Mouse (Mus musculus) forebrain, postnatal 0 days (tissue): ENCODE measurements at regions not wholly inside any gene's neighbourhood (a gene's known extent, or its start where the extent isn't known, plus 50 kb on each side); places are given as distances from the start of the nearest gene placed in this dataset.
A peak's percentile ranks its signal among the peaks of the same experiment; 100 is the strongest.

ENCODE experiments used
- ATAC-seq: fragments of 200-750 bp; cut with Nextera tagmentation; 2 replicates; pipeline ENCODE4 v1.8.0; 2017; ENCODE audit warnings: mild to moderate bottlenecking, moderate library complexity
- DNase-seq: peaks from one replicate; pipeline ENCODE4 v3.0.0-alpha.2; 2015
- H3K27ac ChIP-seq: fragments of 300-500 bp; sonication (generic); 2 replicates; pipeline ENCODE4 v1.5.1; 2014; ENCODE audit warnings: low read depth, mild to moderate bottlenecking, antibody characterized with exemption, low read length, moderate library complexity, mixed read lengths
- H3K27me3 ChIP-seq: fragments of 300-500 bp; sonication (generic); 2 replicates; pipeline ENCODE4 v1.6.1; 2014; ENCODE audit warnings: mild to moderate bottlenecking, low read length, mixed read lengths; ENCODE audit not compliant: insufficient read depth
- H3K36me3 ChIP-seq: fragments of 300-500 bp; sonication (generic); 2 replicates; pipeline ENCODE4 v1.6.1; 2014; ENCODE audit warnings: mild to moderate bottlenecking, moderate library complexity; ENCODE audit not compliant: insufficient read depth
- H3K4me1 ChIP-seq: fragments of 300-500 bp; sonication (generic); 2 replicates; pipeline ENCODE4 v1.6.1; 2014; ENCODE audit warnings: antibody characterized with exemption; ENCODE audit not compliant: insufficient read depth
- H3K4me2 ChIP-seq: fragments of 300-500 bp; sonication (generic); 2 replicates; pipeline ENCODE4 v1.6.1; 2014; ENCODE audit warnings: low read depth, mild to moderate bottlenecking, moderate library complexity
- H3K4me3 ChIP-seq: fragments of 300-500 bp; sonication (generic); 2 replicates; pipeline ENCODE4 v1.5.1; 2014; ENCODE audit warnings: low read depth, low read length, mixed read lengths
- H3K9ac ChIP-seq: fragments of 300-500 bp; sonication (generic); 2 replicates; pipeline ENCODE4 v1.6.1; 2014; ENCODE audit warnings: mild to moderate bottlenecking
- H3K9me3 ChIP-seq: fragments of 300-500 bp; sonication (generic); 2 replicates; pipeline ENCODE4 v1.6.1; 2016; ENCODE audit warnings: low read length
- CTCF ChIP-seq: sonication (generic); IDR thresholded peaks from 2 replicates; pipeline ENCODE4 v1.5.1; 2016; ENCODE audit warnings: antibody characterized with exemption, control low read depth, low read depth
- WGBS: fragments of 180-500 bp; shearing (Covaris S2); extraction: QIAGEN DNeasy Blood & Tissue Kit; methylation state at CpG from one replicate; pipeline ENCODE4 v1.1.7; 2014; 5-methylcytosine and 5-hydroxymethylcytosine counted together

GRCm38 (mm10) chr12:59620340-59620739 lies 400.8 kb upstream of the Fbxo33 start:
- no peak for ATAC-seq
- H3K27ac ChIP-seq = no peak overlapping the region
- 88% methylated on average over 2 of the region's 2 CpGs for WGBS
- no peak overlapping the region for H3K4me2 ChIP-seq
- no peaks in the 10 kb centered on the region for H3K4me1 ChIP-seq
- no peaks in the 10 kb centered on the region for H3K27me3 ChIP-seq
- H3K4me3 ChIP-seq = no peak overlapping the region
- no peaks in the 10 kb centered on the region for H3K36me3 ChIP-seq
- TF ChIP-seq CTCF = no peak
- H3K9me3 ChIP-seq = no peaks in the 10 kb centered on the region
- DNase-seq = no peak
- H3K9ac ChIP-seq = no peak overlapping the region

DNA sequence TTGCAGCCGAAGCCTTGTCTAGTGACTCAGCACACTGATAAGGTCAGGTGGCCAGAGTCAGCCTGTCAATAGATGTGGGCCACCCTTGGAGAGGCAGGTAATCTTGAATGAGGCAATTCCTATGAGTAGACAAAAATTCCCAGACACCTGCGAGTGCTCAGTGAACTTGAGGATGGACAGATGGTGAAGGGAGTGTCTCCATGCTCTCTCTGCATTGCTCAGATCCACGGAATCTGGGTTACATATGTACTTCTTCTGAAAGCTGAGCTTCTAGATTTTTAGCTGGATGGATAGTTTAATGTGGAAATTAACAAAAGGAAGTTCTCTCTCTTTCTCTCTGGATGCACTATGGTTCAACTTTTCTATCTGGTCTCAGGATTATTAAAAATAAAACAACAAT lies 396.6 kb upstream of the Fbxo33 start:
- Histone ChIP-seq H3K36me3 (no peaks in the 10 kb centered on the region), H3K9ac (no peak overlapping the region), H3K27me3 (no peaks in the 10 kb centered on the region), H3K9me3 (no peaks in the 10 kb centered on the region), H3K4me3 (no peak overlapping the region), H3K4me2 (no peak overlapping the region), H3K4me1 (no peaks in the 10 kb centered on the region), H3K27ac (no peak overlapping the region)
- 77% methylated on average over 3 of the region's 3 CpGs for WGBS
- no peak for TF ChIP-seq CTCF
- no peak for ATAC-seq
- DNase-seq = no peak

- DNase-seq (no peak), ATAC-seq (no peak)
- no peak for TF ChIP-seq CTCF
- Histone ChIP-seq H3K36me3 (no peaks in the 10 kb centered on the region), H3K4me3 (no peak overlapping the region), H3K4me2 (no peak overlapping the region), H3K27me3 (no peaks in the 10 kb centered on the region), H3K27ac (no peak overlapping the region), H3K9me3 (no peaks in the 10 kb centered on the region), H3K9ac (no peak overlapping the region), H3K4me1 (no peaks in the 10 kb centered on the region)
- WGBS = 86% methylated on average over 8 of the region's 9 CpGs
Measured at GRCm38 (mm10) chr12:59599785-59600184, 380.3 kb upstream of the Fbxo33 start.

DNA sequence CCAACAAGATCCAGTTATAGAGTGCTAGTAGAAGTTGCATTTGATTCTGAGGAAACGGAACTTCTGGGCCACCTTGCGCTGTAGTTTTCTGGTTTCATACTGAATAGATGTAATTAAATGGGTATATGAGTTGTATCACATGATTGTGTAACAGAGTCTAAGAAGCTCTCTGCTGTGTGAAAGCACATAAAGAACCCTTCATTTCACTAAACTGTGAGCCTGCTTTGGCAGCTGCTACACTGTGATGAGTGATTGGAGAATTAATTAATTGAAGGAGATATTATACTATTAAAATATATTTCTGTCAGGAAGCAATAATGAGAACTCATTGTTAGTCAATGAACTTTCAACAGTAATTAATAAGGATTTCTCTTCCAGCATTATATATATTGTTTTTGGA lies 369.8 kb upstream of the Fbxo33 start:
- Histone ChIP-seq H3K4me1 (no peaks in the 10 kb centered on the region), H3K36me3 (no peaks in the 10 kb centered on the region), H3K4me2 (no peak overlapping the region), H3K27ac (no peak overlapping the region), H3K27me3 (no peaks in the 10 kb centered on the region), H3K9me3 (no peaks in the 10 kb centered on the region), H3K4me3 (no peak overlapping the region), H3K9ac (no peak overlapping the region)
- DNase-seq (no peak), ATAC-seq (peak; percentile 69; the same call in 1 of the 2 replicates)
- WGBS = 76% methylated on average over 2 of the region's 2 CpGs
- TF ChIP-seq CTCF = no peak

DNA sequence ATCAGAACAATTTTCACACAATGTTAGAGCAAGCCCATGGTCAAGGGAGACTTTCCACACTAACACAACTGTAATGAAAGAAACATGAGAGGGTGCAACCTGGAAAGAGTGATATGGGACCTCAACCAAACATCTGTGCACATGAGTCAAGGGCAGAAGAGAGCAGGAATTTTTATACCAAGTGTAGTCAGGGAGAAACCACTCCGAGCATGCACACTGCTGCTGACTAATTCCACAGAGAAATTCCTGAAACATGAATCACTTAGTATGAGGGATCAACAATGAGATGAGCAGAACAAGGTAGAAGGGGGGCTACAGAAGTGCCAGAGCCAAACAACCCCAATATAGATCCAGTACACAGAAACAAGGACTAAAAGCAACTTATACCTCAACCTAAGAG lies 363.1 kb upstream of the Fbxo33 start:
- Histone ChIP-seq H3K4me1 (no peaks in the 10 kb centered on the region), H3K9me3 (no peaks in the 10 kb centered on the region), H3K4me2 (no peak overlapping the region), H3K36me3 (no peaks in the 10 kb centered on the region), H3K4me3 (no peak overlapping the region), H3K27me3 (no peaks in the 10 kb centered on the region), H3K9ac (no peak overlapping the region), H3K27ac (no peak overlapping the region)
- ATAC-seq = no peak
- 74% methylated on average over 1 of the region's 1 CpGs for WGBS
- no peak for TF ChIP-seq CTCF
- DNase-seq = no peak

GRCm38 (mm10) chr12:59579694-59580093 lies 360.2 kb upstream of the Fbxo33 start:
- H3K4me3 ChIP-seq = no peak overlapping the region
- H3K9me3 ChIP-seq = no peaks in the 10 kb centered on the region
- no peak for TF ChIP-seq CTCF
- no peak for ATAC-seq
- 49% methylated on average over 5 of the region's 5 CpGs for WGBS
- no peak overlapping the region for H3K9ac ChIP-seq
- H3K36me3 ChIP-seq = no peaks in the 10 kb centered on the region
- DNase-seq = no peak
- H3K4me2 ChIP-seq = no peak overlapping the region
- no peak overlapping the region for H3K27ac ChIP-seq
- H3K4me1 ChIP-seq = no peaks in the 10 kb centered on the region
- H3K27me3 ChIP-seq = no peaks in the 10 kb centered on the region

GRCm38 (mm10) chr12:59563960-59564359 lies 344.4 kb upstream of the Fbxo33 start:
- ATAC-seq = no peak
- H3K4me2 ChIP-seq = no peak overlapping the region
- no peak overlapping the region for H3K4me3 ChIP-seq
- no peak overlapping the region for H3K9ac ChIP-seq
- TF ChIP-seq CTCF = no peak
- no peaks in the 10 kb centered on the region for H3K4me1 ChIP-seq
- H3K36me3 ChIP-seq = no peaks in the 10 kb centered on the region
- no peak overlapping the region for H3K27ac ChIP-seq
- 89% methylated on average over 3 of the region's 3 CpGs for WGBS
- no peak for DNase-seq
- no peaks in the 10 kb centered on the region for H3K9me3 ChIP-seq
- no peaks in the 10 kb centered on the region for H3K27me3 ChIP-seq

- ATAC-seq = no peak
- Histone ChIP-seq H3K4me1 (no peaks in the 10 kb centered on the region), H3K36me3 (no peaks in the 10 kb centered on the region), H3K4me2 (no peak overlapping the region), H3K9ac (no peak overlapping the region), H3K27me3 (no peaks in the 10 kb centered on the region), H3K9me3 (no peaks in the 10 kb centered on the region), H3K27ac (no peak overlapping the region), H3K4me3 (no peak overlapping the region)
- no peak for TF ChIP-seq CTCF
- 88% methylated on average over 2 of the region's 2 CpGs for WGBS
- no peak for DNase-seq
Measured at GRCm38 (mm10) chr12:59539788-59540187, 320.3 kb upstream of the Fbxo33 start.
